Mouse (Mus musculus): ENCODE results near the gene Cdc6. TPM values are rescaled to one million over a fixed set of nuclear protein-coding genes. Genes with fewer than 3 reads are reported as not detected.
A peak's percentile ranks its signal among the peaks of the same experiment; 100 is the strongest.

Cdc6 gene
- polyA plus RNA-seq, 1 experiment from 2014 or later: 15.6 TPM

DNA sequence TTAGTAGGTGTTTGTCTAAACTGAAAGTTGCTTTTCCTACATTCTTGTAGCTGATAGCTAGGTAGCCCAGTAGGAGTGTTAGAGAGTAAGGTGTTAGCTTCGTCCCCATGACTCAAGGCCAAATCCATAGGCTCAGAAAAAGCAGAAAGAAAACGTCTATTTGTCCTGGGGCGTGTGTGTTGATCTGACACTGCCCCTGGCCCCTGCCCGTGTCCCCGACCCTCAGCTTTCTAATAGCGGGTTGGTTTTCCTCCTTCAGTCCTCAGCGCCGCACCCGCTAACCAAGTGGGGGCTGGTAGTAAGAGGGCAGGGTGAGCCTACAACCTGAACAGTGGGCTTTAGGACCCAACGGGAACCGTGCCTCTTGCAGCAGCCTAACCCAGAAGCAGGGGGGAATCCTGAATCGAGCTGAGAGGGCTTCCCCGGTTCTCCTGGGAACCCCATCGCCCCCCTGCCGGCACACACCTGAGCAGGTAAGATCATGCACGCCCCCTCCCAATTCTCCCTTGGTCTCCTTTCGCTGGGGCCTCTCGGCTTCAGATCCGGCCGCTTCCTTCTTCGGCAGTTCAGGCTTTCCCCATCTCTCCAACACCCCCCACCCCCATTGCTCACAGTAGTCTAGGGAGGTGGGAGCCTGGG, 20.0 kb downstream of the Cdc6 start, which contains the start of gene Rara:
Gene Rara, plus strand, starts transcription at position 381 of the 639 bp plus-strand sequence.
- Histone ChIP-seq H3K27me3 (ENCODE audit: control insufficient read depth, insufficient read depth, low read length) (no peaks in the 10 kb centered on the region), H3K4me1 (ENCODE audit: control insufficient read depth in 2 of 2, insufficient read depth in 2 of 2, low read length in 2 of 2) (peaks cover 63 to 79% of the 10 kb centered on the region in 2 experiments), H3K9ac (ENCODE audit: low read length) (peak within 1 kb of the TSS; percentile 92), H3K9me3 (ENCODE audit: control insufficient read depth, low read length) (no peaks in the 10 kb centered on the region), H3K36me3 (ENCODE audit: control insufficient read depth, insufficient read depth, low read length) (no peaks in the 10 kb centered on the region), H3K4me3 (ENCODE audit: control insufficient read depth in 1 of 2, insufficient read depth in 1 of 2, low read depth in 1 of 2, low read length in 2 of 2) (peak within 1 kb of the TSS; percentile 74 to 85), H3K4me2 (ENCODE audit: low read length) (peak within 1 kb of the TSS; percentile 69), H3K27ac (replicated peaks in 1 of 2; ENCODE audit: control insufficient read depth in 1 of 2, insufficient read depth in 1 of 2, low read depth in 2 of 2, low read length in 2 of 2) (peak within 1 kb of the TSS; percentile 97 to 100)
- 5% methylated on average over 21 of the region's 21 CpGs for WGBS
- no peak for ATAC-seq (ENCODE audit: insufficient number of reproducible peaks, insufficient read depth, low FRiP score, low read depth)

- no peaks in the 10 kb centered on the region for H3K27me3 ChIP-seq (ENCODE audit: control insufficient read depth, insufficient read depth, low read length)
- H3K27ac ChIP-seq (replicated peaks in 1 of 2; ENCODE audit: control insufficient read depth in 1 of 2, insufficient read depth in 1 of 2, low read depth in 2 of 2, low read length in 2 of 2): peak overlapping the region; percentile 97 to 100
- 5% methylated on average over 12 of the region's 12 CpGs for WGBS
- H3K9ac ChIP-seq (ENCODE audit: low read length): peak overlapping the region; percentile 92
- H3K4me3 ChIP-seq (ENCODE audit: control insufficient read depth in 1 of 2, insufficient read depth in 1 of 2, low read depth in 1 of 2, low read length in 2 of 2): peak overlapping the region; percentile 74 to 85
- peak overlapping the region; percentile 69 for H3K4me2 ChIP-seq (ENCODE audit: low read length)
- peaks cover 70 to 81% of the 10 kb centered on the region in 2 experiments for H3K4me1 ChIP-seq (ENCODE audit: control insufficient read depth in 2 of 2, insufficient read depth in 2 of 2, low read length in 2 of 2)
- no peak for ATAC-seq (ENCODE audit: insufficient number of reproducible peaks, insufficient read depth, low FRiP score, low read depth)
- no peaks in the 10 kb centered on the region for H3K36me3 ChIP-seq (ENCODE audit: control insufficient read depth, insufficient read depth, low read length)
- no peaks in the 10 kb centered on the region for H3K9me3 ChIP-seq (ENCODE audit: control insufficient read depth, low read length)
These were observed 20.7 kb downstream of the Cdc6 start for GRCm38 (mm10) chr11:98928186-98928893.

- Histone ChIP-seq H3K4me3 (ENCODE audit: control insufficient read depth in 1 of 2, insufficient read depth in 1 of 2, low read depth in 1 of 2, low read length in 2 of 2) (peak overlapping the region; percentile 74 to 85), H3K4me1 (ENCODE audit: control insufficient read depth in 2 of 2, insufficient read depth in 2 of 2, low read length in 2 of 2) (peaks cover 70 to 85% of the 10 kb centered on the region in 2 experiments), H3K4me2 (ENCODE audit: low read length) (peak overlapping the region; percentile 69), H3K27me3 (ENCODE audit: control insufficient read depth, insufficient read depth, low read length) (no peaks in the 10 kb centered on the region), H3K36me3 (ENCODE audit: control insufficient read depth, insufficient read depth, low read length) (no peaks in the 10 kb centered on the region), H3K9me3 (ENCODE audit: control insufficient read depth, low read length) (no peaks in the 10 kb centered on the region), H3K27ac (replicated peaks in 1 of 2; ENCODE audit: control insufficient read depth in 1 of 2, insufficient read depth in 1 of 2, low read depth in 2 of 2, low read length in 2 of 2) (peak overlapping the region; percentile 97 to 100), H3K9ac (ENCODE audit: low read length) (peak overlapping the region; percentile 92)
- ATAC-seq (ENCODE audit: insufficient number of reproducible peaks, insufficient read depth, low FRiP score, low read depth): no peak
- WGBS: 0% methylated on average over 9 of the region's 9 CpGs
These were observed 21.9 kb downstream of the Cdc6 start for GRCm38 (mm10) chr11:98929503-98929902.

GRCm38 (mm10) chr11:98930127-98930601, 22.6 kb downstream of the Cdc6 start:
- H3K4me3 ChIP-seq (ENCODE audit: control insufficient read depth in 1 of 2, insufficient read depth in 1 of 2, low read depth in 1 of 2, low read length in 2 of 2): peak overlapping the region; percentile 74 to 85
- peak overlapping the region; percentile 97 to 100 for H3K27ac ChIP-seq (replicated peaks in 1 of 2; ENCODE audit: control insufficient read depth in 1 of 2, insufficient read depth in 1 of 2, low read depth in 2 of 2, low read length in 2 of 2)
- H3K27me3 ChIP-seq (ENCODE audit: control insufficient read depth, insufficient read depth, low read length): no peaks in the 10 kb centered on the region
- no peak for ATAC-seq (ENCODE audit: insufficient number of reproducible peaks, insufficient read depth, low FRiP score, low read depth)
- no peaks in the 10 kb centered on the region for H3K9me3 ChIP-seq (ENCODE audit: control insufficient read depth, low read length)
- H3K4me2 ChIP-seq (ENCODE audit: low read length): peak overlapping the region; percentile 69
- WGBS: 11% methylated on average over 7 of the region's 7 CpGs
- H3K4me1 ChIP-seq (ENCODE audit: control insufficient read depth in 2 of 2, insufficient read depth in 2 of 2, low read length in 2 of 2): peaks cover 65 to 79% of the 10 kb centered on the region in 2 experiments
- H3K36me3 ChIP-seq (ENCODE audit: control insufficient read depth, insufficient read depth, low read length): 0 out of 2 replicates have a peak, but pooled peaks cover 1% of the 10 kb centered on the region
- H3K9ac ChIP-seq (ENCODE audit: low read length): peak overlapping the region; percentile 92

GRCm38 (mm10) chr11:98930773-98931512, 23.3 kb downstream of the Cdc6 start:
- Histone ChIP-seq H3K4me1 (ENCODE audit: control insufficient read depth in 2 of 2, insufficient read depth in 2 of 2, low read length in 2 of 2) (peaks cover 63 to 73% of the 10 kb centered on the region in 2 experiments), H3K9me3 (ENCODE audit: control insufficient read depth, low read length) (no peaks in the 10 kb centered on the region), H3K4me2 (ENCODE audit: low read length) (peak overlapping the region; percentile 69), H3K27ac (replicated peaks in 1 of 2; ENCODE audit: control insufficient read depth in 1 of 2, insufficient read depth in 1 of 2, low read depth in 2 of 2, low read length in 2 of 2) (peak overlapping the region; percentile 97 to 100), H3K27me3 (ENCODE audit: control insufficient read depth, insufficient read depth, low read length) (no peaks in the 10 kb centered on the region), H3K9ac (ENCODE audit: low read length) (peak overlapping the region; percentile 92), H3K36me3 (ENCODE audit: control insufficient read depth, insufficient read depth, low read length) (0 out of 2 replicates have a peak, but pooled peaks cover 4% of the 10 kb centered on the region), H3K4me3 (ENCODE audit: control insufficient read depth in 1 of 2, insufficient read depth in 1 of 2, low read depth in 1 of 2, low read length in 2 of 2) (peak overlapping the region in 1 of 2 experiments; percentile 74; a peak in 2 of 4 replicates)
- 4% methylated on average over 10 of the region's 10 CpGs for WGBS
- peak; percentile 70 for ATAC-seq (ENCODE audit: insufficient number of reproducible peaks, insufficient read depth, low FRiP score, low read depth)

DNA sequence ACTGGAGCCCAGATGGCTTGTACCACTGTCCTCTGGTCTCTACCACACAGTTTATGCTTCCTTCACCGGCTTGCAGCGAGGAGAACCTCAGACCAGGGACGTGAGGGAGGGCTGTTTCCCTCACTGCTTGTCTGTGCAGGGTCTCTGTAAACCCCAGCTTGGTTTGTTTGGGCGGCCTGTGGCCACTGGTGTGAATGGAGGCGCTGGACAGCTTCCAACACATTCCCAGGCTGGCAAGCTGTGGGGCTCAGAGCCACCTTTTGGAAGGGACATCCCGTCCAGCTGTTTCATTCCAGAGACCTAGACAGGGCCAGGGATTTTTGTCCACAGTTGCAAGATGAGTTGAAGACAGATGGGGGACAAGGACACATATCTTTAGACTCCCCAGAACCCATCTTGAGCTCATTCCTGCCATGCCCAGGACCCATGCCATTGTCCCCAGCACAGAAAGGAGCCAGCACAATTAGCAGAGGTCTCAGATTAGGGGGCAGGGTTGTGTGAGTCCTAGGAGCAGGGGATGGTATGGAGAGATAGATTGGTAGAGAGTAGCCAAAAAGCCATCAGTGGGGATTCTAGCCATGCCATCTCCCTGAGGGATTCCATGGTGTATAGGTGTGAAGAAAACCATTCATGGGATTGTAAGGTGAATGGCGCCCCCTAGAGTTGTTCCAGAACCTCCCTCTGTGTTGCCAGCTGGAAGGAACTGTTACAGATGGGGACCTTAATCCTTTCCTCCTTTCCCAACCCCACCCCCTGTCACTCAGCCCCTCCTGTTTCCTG, 24.1 kb downstream of the Cdc6 start:
- Histone ChIP-seq H3K9me3 (ENCODE audit: control insufficient read depth, low read length) (no peaks in the 10 kb centered on the region), H3K27ac (replicated peaks in 1 of 2; ENCODE audit: control insufficient read depth in 1 of 2, insufficient read depth in 1 of 2, low read depth in 2 of 2, low read length in 2 of 2) (peak overlapping the region; percentile 97 to 100), H3K36me3 (ENCODE audit: control insufficient read depth, insufficient read depth, low read length) (0 out of 2 replicates have a peak, but pooled peaks cover 4% of the 10 kb centered on the region), H3K4me1 (ENCODE audit: control insufficient read depth in 2 of 2, insufficient read depth in 2 of 2, low read length in 2 of 2) (peaks cover 63 to 72% of the 10 kb centered on the region in 2 experiments), H3K9ac (ENCODE audit: low read length) (peak overlapping the region; percentile 92), H3K4me2 (ENCODE audit: low read length) (peak overlapping the region; percentile 69), H3K4me3 (ENCODE audit: control insufficient read depth in 1 of 2, insufficient read depth in 1 of 2, low read depth in 1 of 2, low read length in 2 of 2) (no peak overlapping the region; a peak in 1 of 4 replicates), H3K27me3 (ENCODE audit: control insufficient read depth, insufficient read depth, low read length) (no peaks in the 10 kb centered on the region)
- WGBS: 8% methylated on average over 7 of the region's 7 CpGs
- ATAC-seq (ENCODE audit: insufficient number of reproducible peaks, insufficient read depth, low FRiP score, low read depth): no peak
